Mouse (Mus musculus) right cerebral cortex, adult 18-20 months (tissue): ENCODE data around the gene Ccno.

ENCODE experiments used
- DNase-seq: peaks from one replicate; pipeline ENCODE4 v3.0.0; 2022; ENCODE audit warnings: mixed read lengths

Gene Ccno

GRCm38 (mm10) chr13:112987532-112987943 is at the start of gene Ccno:
Ccno (plus strand) TSS chr13:112987802.
- peak; percentile 94 for DNase-seq

DNA sequence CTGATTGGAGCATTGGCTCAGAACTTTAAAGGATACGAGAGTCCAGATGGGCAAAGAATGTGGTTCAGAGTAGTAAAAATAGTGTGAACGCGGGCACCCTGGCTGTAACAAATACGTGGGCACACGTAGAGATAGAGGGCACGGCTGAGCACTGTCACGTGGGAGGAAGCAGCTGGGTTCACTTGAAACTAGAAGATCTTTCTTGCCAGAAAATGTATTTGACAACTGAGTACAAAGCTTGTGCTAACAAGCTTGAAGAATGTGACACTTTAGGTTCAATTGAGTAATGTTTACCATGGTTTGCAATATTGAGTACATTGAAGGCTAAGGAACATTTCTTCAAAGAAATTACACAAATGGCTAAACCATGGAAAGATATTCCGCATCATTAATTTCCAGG is 49.5 kb upstream of the Ccno start:
- no peak for DNase-seq

- DNase-seq: peak; percentile 36
Measured at GRCm38 (mm10) chr13:112941879-112942330, 45.7 kb upstream of the Ccno start.

- peak; percentile 38 for DNase-seq
Measured at GRCm38 (mm10) chr13:112945312-112945711, 42.3 kb upstream of the Ccno start.

DNA sequence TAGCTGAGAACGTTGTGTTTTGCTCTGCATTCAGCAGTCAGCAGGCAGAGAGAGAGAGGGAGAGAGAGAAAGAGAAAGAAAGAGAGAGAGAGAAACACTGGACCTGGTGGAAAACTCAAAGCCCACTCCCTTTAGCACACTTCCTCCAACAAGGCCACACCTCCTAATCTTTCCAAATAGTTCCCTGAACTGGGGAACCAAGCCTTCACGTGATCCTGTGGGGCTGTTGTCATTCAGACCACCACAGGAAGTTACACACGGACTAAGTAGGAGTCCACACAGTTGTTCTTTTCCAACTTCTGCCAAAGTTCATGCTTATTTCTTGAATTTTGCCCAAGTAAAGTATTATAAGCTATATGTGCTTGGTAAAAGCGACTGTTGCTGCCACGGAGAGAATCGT is 41.7 kb upstream of the Ccno start:
- no peak for DNase-seq

DNA sequence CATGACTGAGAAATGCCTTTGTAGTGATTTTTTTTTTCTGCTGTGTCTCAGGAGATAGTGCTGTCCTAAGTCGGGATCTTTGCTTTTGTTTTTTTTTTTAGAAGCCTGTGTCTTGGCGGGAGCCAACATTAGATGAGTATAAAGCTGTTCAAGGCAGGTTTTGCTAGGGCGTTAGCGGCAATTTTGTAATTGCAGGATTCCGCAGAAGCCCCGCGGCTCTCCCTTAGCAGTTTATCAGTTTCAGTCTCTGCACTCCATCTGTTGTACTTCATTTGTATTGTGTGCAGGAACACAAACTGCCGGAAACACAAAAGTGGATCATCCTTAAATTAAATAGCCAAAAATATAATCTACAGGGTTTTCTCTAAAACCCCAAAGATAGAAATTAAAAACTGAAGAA is 33.5 kb upstream of the Ccno start:
- no peak for DNase-seq

DNA sequence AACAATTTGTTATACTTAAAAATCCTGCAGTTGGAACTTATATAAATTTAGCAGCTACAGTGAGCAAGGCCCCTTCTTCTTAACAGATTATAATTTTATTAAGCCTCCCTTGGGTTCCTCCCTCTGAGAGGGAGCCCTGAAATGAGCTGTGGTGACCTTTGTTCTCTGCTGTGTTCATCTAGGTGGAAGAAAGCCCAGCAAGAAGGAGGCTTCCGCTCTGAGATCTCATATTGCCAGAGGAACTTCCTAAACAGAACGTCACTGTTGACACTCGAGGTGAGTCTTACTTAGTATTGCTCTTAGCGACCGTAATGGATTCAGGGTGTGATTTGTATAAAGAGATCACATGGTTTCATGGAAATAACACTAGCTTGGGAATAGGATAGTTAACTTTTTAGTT is 24.5 kb upstream of the Ccno start:
- no peak for DNase-seq

DNA sequence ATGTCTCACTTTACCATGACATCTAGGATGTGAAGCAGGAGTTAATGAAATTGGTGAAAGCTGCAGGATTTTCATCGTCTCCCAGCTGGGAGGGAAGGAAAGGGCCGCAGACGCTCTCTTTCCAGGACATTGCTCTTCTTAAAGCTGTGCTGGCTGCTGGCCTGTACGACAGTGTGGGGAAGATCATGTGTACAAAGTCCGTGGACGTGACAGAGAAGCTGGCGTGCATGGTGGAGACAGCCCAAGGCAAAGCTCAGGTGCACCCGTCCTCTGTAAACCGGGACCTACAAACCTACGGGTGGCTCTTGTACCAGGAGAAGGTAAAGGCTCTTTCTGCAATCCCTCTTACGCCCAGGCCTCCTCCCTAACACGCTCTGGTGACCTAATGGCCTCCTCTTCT is 23.2 kb upstream of the Ccno start:
- no peak for DNase-seq

DNA sequence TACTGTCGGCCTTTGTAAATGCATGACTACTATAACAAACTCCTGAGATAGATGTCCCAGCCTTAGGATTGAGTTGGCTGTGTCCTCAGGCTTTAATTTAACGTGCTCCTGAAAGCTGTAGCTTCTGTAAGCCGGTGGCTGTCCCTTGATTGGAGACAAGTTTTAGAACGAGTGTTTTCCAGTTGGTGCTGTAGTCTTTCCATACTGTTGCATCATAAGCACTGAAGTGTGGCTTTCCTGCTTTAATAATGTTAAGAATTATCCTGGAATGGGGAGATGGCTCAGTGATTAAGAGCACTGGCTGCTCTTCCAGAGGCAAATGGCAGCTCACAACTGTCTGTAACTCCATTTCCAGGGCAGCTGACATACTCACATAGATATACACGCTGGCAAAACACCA is 20.3 kb upstream of the Ccno start:
- DNase-seq: no peak

GRCm38 (mm10) chr13:112976720-112977119 is 10.9 kb upstream of the Ccno start:
- DNase-seq: no peak

DNA sequence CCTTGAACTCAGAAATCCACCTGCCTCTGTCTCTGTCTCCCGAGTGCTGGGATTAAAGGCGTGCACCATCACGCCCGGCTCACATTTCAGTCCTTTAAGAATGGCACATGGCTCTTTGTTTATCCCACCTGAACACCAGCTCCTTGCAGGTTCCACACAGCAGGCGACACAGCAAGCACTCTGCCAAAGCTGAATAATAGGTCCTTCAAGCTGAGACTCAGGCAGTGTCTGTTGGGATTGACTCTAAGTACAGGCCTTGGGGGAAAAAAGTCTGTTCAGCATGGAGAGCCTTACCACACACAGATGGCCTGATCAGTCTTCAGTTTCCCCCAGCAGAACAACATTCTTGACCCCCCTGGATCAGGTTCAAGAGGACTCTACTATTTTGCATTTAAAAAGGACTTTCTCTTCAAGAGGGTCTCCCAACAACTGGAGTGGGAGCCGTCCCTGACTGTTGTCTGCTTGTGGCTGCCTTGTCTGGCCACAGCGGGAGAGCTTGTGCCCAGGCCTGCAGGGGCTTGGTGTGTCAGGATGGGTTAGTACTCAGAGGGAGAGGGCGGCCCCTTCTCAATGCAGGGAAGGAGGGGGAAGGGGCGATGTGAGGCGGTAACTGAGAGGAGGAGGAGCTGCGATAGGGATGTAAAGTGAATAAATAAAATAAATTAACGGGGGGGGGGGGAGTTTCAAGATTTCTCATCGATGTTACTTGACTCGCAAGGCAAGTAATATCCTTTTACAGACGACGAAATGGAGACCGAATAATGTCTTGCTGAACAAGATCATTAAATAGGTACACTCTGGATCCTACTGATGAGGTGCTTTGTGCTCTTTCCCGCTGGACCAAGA is 1.8 kb upstream of the Ccno start:
- DNase-seq: no peak

DNA sequence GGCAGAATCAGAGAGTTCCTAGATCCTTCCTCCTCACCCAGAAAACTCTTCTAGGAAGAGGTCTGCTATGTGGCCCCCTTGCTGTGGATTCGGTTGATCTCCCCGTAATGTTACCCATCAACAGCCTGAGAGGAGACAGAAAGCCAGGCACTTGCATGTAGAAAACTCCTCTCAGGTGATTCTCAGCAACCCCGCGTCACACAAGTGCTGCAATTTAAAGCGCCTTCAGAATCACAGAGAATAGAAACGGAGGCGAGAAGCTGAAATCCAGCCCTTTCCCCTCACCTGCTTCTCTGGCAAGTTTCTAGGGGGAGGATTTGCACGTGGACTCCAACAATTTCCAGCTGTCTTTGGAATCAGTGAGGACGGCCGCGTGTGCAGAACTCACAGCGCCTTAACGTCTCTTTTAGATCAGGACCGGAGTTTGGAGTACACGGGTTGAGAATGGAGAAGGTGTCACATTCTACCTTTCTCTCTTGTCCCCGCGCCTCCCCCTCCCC is 1.1 kb upstream of the Ccno start:
- no peak for DNase-seq

DNA sequence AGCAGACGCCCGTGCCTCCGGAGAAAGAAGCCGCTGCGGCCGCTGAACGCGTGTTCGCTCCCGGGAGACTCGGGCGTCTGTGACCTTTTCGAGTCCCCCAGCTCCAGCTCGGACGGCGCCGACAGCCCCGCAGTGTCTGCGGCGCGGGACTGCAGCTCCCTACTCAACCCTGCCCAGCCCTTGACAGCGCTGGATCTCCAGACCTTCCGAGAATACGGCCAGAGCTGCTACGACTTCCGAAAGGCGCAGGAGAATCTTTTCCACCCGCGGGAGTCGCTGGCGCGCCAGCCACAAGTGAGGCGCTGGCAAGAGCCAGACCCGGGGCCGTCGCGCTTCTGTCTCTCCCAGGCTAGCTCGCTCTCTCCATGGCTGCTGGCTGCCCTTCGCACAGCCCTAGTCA is 389 bp downstream of the Ccno start:
- peak; percentile 34 for DNase-seq

DNA sequence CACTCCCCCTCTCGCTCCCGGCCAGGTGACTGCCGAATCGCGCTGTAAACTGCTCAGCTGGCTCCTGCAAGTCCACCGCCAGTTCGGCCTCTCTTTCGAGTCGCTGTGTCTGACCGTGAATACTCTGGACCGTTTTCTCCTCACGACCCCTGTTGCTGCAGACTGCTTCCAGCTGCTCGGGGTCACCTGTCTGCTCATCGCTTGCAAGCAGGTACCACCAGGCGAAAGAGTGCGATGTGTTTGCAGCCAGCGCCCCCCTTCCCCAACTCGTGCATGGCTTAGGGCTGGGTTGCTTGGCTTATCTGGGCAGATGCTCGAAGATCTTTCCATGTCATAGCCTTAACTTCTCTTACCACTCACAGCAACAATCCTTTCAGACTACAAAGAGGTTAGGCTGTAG is 1.3 kb downstream of the Ccno start:
- no peak for DNase-seq

GRCm38 (mm10) chr13:112989541-112989940 is 1.9 kb downstream of the Ccno start:
- no peak for DNase-seq

- DNase-seq: no peak
Measured at GRCm38 (mm10) chr13:112990346-112990745, 2.7 kb downstream of the Ccno start.

DNA sequence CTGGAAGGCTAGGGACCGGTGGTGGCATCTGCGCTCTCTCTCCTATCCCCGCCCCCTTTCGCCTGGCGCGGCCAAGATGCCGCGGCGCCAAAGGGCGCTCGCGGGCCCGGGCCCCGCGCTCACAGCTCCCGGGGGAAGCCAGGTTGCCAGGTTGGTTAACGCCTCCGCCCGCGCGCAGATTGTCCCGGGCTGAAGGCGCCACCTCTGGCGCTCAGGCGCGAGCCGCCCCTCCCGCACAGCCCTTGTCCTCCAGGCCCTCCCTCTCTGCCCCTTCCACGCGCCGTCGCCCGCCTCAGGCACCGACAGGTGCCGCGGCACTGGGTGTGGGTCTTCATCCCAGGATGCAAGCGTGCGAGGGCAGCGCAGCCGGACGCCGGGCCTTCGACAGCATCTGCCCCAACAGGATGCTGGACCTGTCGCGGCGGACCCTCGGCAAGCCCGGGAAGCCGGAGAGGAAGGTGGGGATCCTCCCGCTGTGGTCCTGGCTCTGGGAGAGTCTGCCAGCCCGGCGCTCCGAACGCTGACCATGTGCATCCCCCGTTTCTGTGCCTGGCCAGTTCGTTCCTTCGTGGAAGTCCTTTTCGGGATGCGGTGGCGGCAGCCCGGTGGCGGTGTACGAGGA is 6.0 kb downstream of the Ccno start, which contains the start of gene Mcidas:
TSS of gene Mcidas (plus strand) at position 315 of the 622 bp plus-strand sequence.
- no peak for DNase-seq

DNA sequence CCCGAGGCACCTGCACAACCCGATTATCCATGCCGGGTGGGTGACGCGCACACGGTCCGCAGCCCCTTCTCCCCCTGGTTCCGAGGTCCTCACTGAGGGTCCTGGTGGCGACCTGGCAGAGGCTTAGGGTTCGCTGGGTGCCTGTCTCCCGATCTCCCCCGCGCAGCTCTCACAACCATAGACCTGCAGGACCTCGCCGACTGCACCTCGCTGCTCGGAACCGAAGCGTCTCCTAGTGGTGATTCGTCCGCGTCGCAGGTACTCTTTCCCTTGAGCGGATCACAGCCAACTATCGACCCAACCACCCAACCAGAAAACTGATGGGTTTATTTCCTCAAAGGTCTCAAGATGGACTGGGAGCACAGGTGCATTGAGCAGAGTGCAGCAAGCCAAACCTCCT is 6.6 kb downstream of the Ccno start:
- peak; percentile 53 for DNase-seq

DNA sequence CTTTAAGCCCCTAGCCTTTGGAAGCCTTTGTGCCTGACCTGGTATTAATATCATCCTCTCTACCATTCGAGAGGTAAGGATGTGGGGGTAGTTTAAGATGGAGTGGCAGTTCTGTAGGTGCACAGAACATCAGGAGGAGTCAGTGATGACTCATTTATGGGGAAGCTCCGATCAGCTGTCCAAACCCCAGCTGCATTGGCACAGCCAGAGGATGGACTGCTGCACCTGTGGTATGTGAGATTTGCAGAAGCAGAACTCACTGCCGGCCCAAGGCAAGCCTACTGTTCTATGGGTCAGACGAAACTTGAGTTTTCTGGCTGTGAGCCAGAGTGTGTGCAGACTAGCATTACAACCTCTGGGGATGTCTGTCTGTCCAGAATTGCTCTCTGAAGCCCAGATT is 8.8 kb downstream of the Ccno start:
- no peak for DNase-seq

GRCm38 (mm10) chr13:112997369-112997768 is 9.8 kb downstream of the Ccno start:
- DNase-seq: no peak

GRCm38 (mm10) chr13:112998427-112999201 is 11.0 kb downstream of the Ccno start:
- peak; percentile 73 for DNase-seq

- no peak for DNase-seq
Measured at GRCm38 (mm10) chr13:113000090-113000489, 12.5 kb downstream of the Ccno start.

- DNase-seq: no peak
Measured at GRCm38 (mm10) chr13:113000576-113001318, 13.1 kb downstream of the Ccno start.
